Mouse (Mus musculus) intestine, postnatal 0 days (tissue): ENCODE measurements around the gene Itk. TPM values are rescaled to one million over a fixed set of nuclear protein-coding genes. Genes with fewer than 3 reads are reported as not detected.

Experiments used
- ATAC-seq: fragments of 200-750 bp; cut with Nextera tagmentation; 2 replicates; pipeline ENCODE4 v1.8.0; 2017; ENCODE audit warnings: mild to moderate bottlenecking, moderate TSS enrichment, moderate library complexity
- H3K27ac ChIP-seq: fragments of 300-500 bp; sonication (generic); 2 replicates; pipeline ENCODE4 v1.5.1; 2014; ENCODE audit warnings: mild to moderate bottlenecking, low read depth, low read length, moderate library complexity
- H3K27me3 ChIP-seq: fragments of 300-500 bp; sonication (generic); replicated peaks from 2 replicates; pipeline ENCODE4 v1.6.1; 2014; ENCODE audit warnings: low read length, mixed read lengths; ENCODE audit not compliant: control insufficient read depth, insufficient read depth
- H3K36me3 ChIP-seq: fragments of 300-500 bp; sonication (generic); 2 replicates; pipeline ENCODE4 v1.6.1; 2014; ENCODE audit warnings: mild to moderate bottlenecking, moderate library complexity; ENCODE audit not compliant: control insufficient read depth, insufficient read depth
- H3K4me1 ChIP-seq: fragments of 300-500 bp; sonication (generic); replicated peaks from 2 replicates; pipeline ENCODE4 v1.6.1; 2014; ENCODE audit warnings: antibody characterized with exemption, low read length, mixed read lengths; ENCODE audit not compliant: control insufficient read depth, insufficient read depth
- H3K4me2 ChIP-seq: fragments of 300-500 bp; sonication (generic); replicated peaks from 2 replicates; pipeline ENCODE4 v1.6.1; 2014; ENCODE audit warnings: low read depth, mild to moderate bottlenecking, moderate library complexity
- H3K4me3 ChIP-seq: fragments of 300-500 bp; sonication (generic); 2 replicates; pipeline ENCODE4 v1.5.1; 2014; ENCODE audit warnings: low read depth, low read length
- H3K9ac ChIP-seq: fragments of 300-500 bp; sonication (generic); 2 replicates; pipeline ENCODE4 v1.6.1; 2014; ENCODE audit warnings: mild to moderate bottlenecking, low read depth, low read length
- H3K9me3 ChIP-seq: fragments of 300-500 bp; sonication (generic); 2 replicates; pipeline ENCODE4 v1.6.1; 2016; ENCODE audit warnings: mixed run types; ENCODE audit not compliant: control insufficient read depth
- CTCF ChIP-seq: sonication (generic); IDR thresholded peaks from 2 replicates; pipeline ENCODE4 v1.5.1; 2016; ENCODE audit warnings: low read depth, mild to moderate bottlenecking, control low read depth, antibody characterized with exemption, moderate library complexity
- WGBS: fragments of 180-500 bp; shearing (Covaris S2); extraction: QIAGEN DNeasy Blood & Tissue Kit; methylation state at CpG from one replicate; pipeline ENCODE4 v1.1.7; 2014; 5-methylcytosine and 5-hydroxymethylcytosine counted together
- polyA plus RNA-seq: library from polyadenylated mRNA; unstranded; fragments of >200 nt; fragmentation: Nextera tagmentation; extraction: Ambion mirVana; gene quantifications from 2 replicates; pipeline ENCODE4 v1.2.1, GENCODE M21; 2015

The Itk gene
- polyA plus RNA-seq, 1 experiment from 2014 or later: 0.09 TPM

- WGBS: 79% methylated on average over 3 of the region's 3 CpGs
- no peak for TF ChIP-seq CTCF
- Histone ChIP-seq H3K27me3 (no peaks in the 10 kb centered on the region), H3K4me2 (no peak overlapping the region), H3K36me3 (no peaks in the 10 kb centered on the region), H3K4me3 (no peak overlapping the region), H3K27ac (no peak overlapping the region), H3K9me3 (no peaks in the 10 kb centered on the region), H3K9ac (no peak overlapping the region), H3K4me1 (no peaks in the 10 kb centered on the region)
- no peak for ATAC-seq
Observed at GRCm38 (mm10) chr11:46348416-46348815, 40.9 kb downstream of the Itk start.

DNA sequence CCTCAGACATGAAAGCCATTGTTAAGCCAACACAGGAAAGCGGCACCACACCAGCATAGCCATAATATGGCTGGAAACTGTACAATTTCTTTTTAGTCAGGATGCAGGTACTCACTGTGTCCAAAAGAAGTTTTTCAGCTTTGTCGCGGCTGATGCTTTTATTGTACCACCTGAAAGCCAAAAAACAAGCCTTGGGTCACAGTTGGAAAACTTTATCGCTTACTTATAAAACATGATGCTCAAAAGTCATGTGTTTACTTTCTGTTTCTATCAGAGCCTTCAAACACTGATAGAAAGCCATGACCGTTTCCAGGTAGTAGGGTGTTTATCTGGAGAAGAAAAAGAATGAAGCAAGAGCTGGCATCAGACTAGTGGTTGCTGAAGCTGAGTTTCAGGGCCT lies 41.6 kb downstream of the Itk start:
- no peak for TF ChIP-seq CTCF
- WGBS: 71% methylated on average over 5 of the region's 5 CpGs
- H3K27me3 ChIP-seq: no peaks in the 10 kb centered on the region
- no peaks in the 10 kb centered on the region for H3K4me1 ChIP-seq
- H3K36me3 ChIP-seq: no peaks in the 10 kb centered on the region
- no peak overlapping the region for H3K9ac ChIP-seq
- H3K27ac ChIP-seq: no peak overlapping the region
- H3K4me2 ChIP-seq: no peak overlapping the region
- H3K9me3 ChIP-seq: no peaks in the 10 kb centered on the region
- no peak overlapping the region for H3K4me3 ChIP-seq
- no peak for ATAC-seq

DNA sequence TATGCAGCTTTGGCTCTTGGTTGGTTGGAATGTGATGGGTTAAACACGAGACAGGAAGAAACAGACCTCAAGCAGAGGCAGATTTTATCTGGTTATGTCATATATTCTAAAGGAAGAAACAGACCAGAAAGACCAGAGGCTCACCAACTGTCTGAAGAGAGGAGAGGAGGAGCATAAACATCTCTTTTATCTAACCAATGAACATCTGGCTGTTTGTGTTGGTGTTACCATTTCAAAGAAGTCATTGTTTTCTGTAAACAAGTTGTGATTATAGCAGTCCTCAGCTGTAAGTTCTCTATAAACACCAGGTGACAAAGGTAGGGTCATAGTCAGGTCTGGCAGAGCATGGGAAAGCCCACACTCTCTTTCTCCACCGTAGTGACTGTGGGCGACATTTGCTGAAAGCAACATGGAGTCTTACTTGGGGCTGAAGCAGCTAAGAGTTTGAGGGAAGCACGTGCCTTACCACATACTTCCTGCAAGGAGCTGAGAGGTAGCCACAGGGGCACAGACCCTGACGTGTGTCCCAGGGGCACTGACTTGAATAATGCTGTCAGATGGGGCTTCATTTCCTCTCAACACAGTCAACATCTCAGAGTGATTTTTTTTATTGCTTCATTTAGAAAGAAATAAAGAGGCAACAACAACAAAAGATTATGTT lies 45.3 kb downstream of the Itk start:
- Histone ChIP-seq H3K9me3 (no peaks in the 10 kb centered on the region), H3K4me3 (no peak overlapping the region), H3K36me3 (no peaks in the 10 kb centered on the region), H3K9ac (no peak overlapping the region), H3K4me2 (no peak overlapping the region), H3K27ac (no peak overlapping the region), H3K4me1 (no peaks in the 10 kb centered on the region), H3K27me3 (no peaks in the 10 kb centered on the region)
- ATAC-seq: no peak
- WGBS: 40% methylated on average over 5 of the region's 5 CpGs
- no peak for TF ChIP-seq CTCF

DNA sequence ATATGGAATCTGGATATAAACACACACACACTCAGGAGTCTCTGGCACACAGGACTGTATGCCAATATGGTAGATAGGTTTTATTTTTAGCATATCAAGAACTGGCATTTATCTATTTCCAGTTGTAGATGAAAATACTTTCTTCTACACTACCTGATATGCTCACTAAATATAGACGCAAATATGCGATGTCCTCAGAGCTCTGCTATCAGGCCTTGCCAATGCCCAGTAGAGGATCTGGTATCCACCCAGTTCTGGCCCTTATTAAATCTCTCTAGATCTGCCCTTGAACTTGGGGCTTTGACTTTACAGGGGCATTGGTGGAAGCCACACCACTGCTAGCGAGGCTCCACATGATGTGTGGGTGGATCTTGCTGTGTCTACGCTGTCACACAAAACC lies 47.4 kb downstream of the Itk start:
- no peak for ATAC-seq
- Histone ChIP-seq H3K9me3 (no peaks in the 10 kb centered on the region), H3K27me3 (no peaks in the 10 kb centered on the region), H3K9ac (no peak overlapping the region), H3K4me1 (no peaks in the 10 kb centered on the region), H3K36me3 (no peaks in the 10 kb centered on the region), H3K27ac (no peak overlapping the region), H3K4me2 (no peak overlapping the region), H3K4me3 (no peak overlapping the region)
- WGBS: 90% methylated on average over 4 of the region's 4 CpGs
- no peak for TF ChIP-seq CTCF

GRCm38 (mm10) chr11:46336020-46336419 lies 53.3 kb downstream of the Itk start:
- no peak overlapping the region for H3K4me3 ChIP-seq
- no peaks in the 10 kb centered on the region for H3K9me3 ChIP-seq
- no peaks in the 10 kb centered on the region for H3K27me3 ChIP-seq
- H3K36me3 ChIP-seq: no peaks in the 10 kb centered on the region
- WGBS: 89% methylated on average over 5 of the region's 5 CpGs
- ATAC-seq: no peak
- no peak overlapping the region for H3K9ac ChIP-seq
- H3K4me1 ChIP-seq: no peaks in the 10 kb centered on the region
- TF ChIP-seq CTCF: no peak
- no peak overlapping the region for H3K27ac ChIP-seq
- H3K4me2 ChIP-seq: no peak overlapping the region

DNA sequence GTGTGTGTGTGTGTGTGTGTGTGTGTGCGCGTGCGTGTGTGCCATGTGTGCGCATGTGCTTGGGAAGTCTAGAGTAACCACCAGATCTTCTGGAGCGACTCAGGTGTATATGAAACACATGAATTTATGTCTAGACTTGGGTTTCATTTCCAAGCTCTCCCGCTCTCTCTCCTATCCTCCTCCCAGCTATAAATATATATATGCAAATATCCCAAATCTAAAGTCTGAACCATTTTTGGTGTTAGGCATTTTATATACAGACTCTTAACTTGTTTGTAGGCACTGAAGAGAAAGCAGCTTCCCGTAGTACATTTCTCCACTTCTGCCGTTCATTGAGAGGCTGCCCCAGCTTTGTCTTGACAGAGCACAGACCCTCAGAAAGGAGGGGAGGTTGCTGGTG lies 57.1 kb downstream of the Itk start:
- 83% methylated on average over 8 of the region's 8 CpGs for WGBS
- ATAC-seq: no peak
- no peak overlapping the region for H3K9ac ChIP-seq
- H3K4me3 ChIP-seq: no peak overlapping the region
- H3K9me3 ChIP-seq: no peaks in the 10 kb centered on the region
- H3K4me1 ChIP-seq: no peaks in the 10 kb centered on the region
- H3K4me2 ChIP-seq: no peak overlapping the region
- no peak for TF ChIP-seq CTCF
- no peaks in the 10 kb centered on the region for H3K27me3 ChIP-seq
- no peak overlapping the region for H3K27ac ChIP-seq
- H3K36me3 ChIP-seq: no peaks in the 10 kb centered on the region
